Mouse (Mus musculus) lung, postnatal 0 days (tissue): ENCODE data around the gene Olfr735. TPM values are rescaled to one million over a fixed set of nuclear protein-coding genes. Genes with fewer than 3 reads are reported as not detected.
A peak's percentile ranks its signal among the peaks of the same experiment; 100 is the strongest.

ENCODE experiments used
- ATAC-seq: fragments of 200-750 bp; cut with Nextera tagmentation; 2 replicates; pipeline ENCODE4 v1.8.0; 2017; ENCODE audit warnings: moderate library complexity
- DNase-seq: peaks from one replicate; pipeline ENCODE4 v3.0.0-alpha.2; 2016; ENCODE audit warnings: low spot score
- H3K27ac ChIP-seq: fragments of 300-500 bp; sonication (generic); 2 replicates; pipeline ENCODE4 v1.5.1; 2014; ENCODE audit warnings: antibody characterized with exemption, mild to moderate bottlenecking, low read length, mixed read lengths
- H3K27me3 ChIP-seq: fragments of 300-500 bp; sonication (generic); replicated peaks from 2 replicates; pipeline ENCODE4 v1.6.1; 2014; ENCODE audit warnings: low read length, mixed read lengths; ENCODE audit not compliant: insufficient read depth
- H3K36me3 ChIP-seq: fragments of 300-500 bp; sonication (generic); 2 replicates; pipeline ENCODE4 v1.6.1; 2014; ENCODE audit warnings: low read length, mixed read lengths; ENCODE audit not compliant: insufficient read depth
- H3K4me1 ChIP-seq: fragments of 300-500 bp; sonication (generic); 2 replicates; pipeline ENCODE4 v1.6.1; 2014; ENCODE audit warnings: antibody characterized with exemption, low read depth, low read length, mixed read lengths; ENCODE audit not compliant: insufficient read depth
- H3K4me2 ChIP-seq: fragments of 300-500 bp; sonication (generic); replicated peaks from 2 replicates; pipeline ENCODE4 v1.6.1; 2014; ENCODE audit warnings: low read depth, mild to moderate bottlenecking, low read length, moderate library complexity, mixed read lengths
- H3K4me3 ChIP-seq: fragments of 300-500 bp; sonication (generic); 2 replicates; pipeline ENCODE4 v1.5.1; 2014; ENCODE audit warnings: low read depth, low read length
- H3K9ac ChIP-seq: fragments of 300-500 bp; sonication (generic); replicated peaks from 2 replicates; pipeline ENCODE4 v1.6.1; 2014; ENCODE audit warnings: low read depth, mild to moderate bottlenecking
- H3K9me3 ChIP-seq: fragments of 300-500 bp; sonication (generic); 2 replicates; pipeline ENCODE4 v1.6.1; 2016; ENCODE audit warnings: low read length, mixed read lengths
- CTCF ChIP-seq: IDR thresholded peaks from 2 replicates; pipeline ENCODE4 v1.5.1; 2016; ENCODE audit warnings: antibody characterized with exemption, mild to moderate bottlenecking
- EP300 ChIP-seq: IDR thresholded peaks from 2 replicates; pipeline ENCODE4 v1.6.1; 2016; ENCODE audit warnings: antibody characterized with exemption, mild to moderate bottlenecking, control low read depth
- WGBS: fragments of 180-500 bp; shearing (Covaris S2); extraction: QIAGEN DNeasy Blood & Tissue Kit; methylation state at CpG from one replicate; pipeline ENCODE4 v1.1.7; 2014; 5-methylcytosine and 5-hydroxymethylcytosine counted together
- polyA plus RNA-seq: library from polyadenylated mRNA; unstranded; fragments of >200 nt; fragmentation: Nextera tagmentation; extraction: Ambion mirVana; gene quantifications from 2 replicates; pipeline ENCODE4 v1.2.1, GENCODE M21; 2015

Gene Olfr735
- not detected in 2 replicates for polyA plus RNA-seq

- no peak for ATAC-seq
- no peak for TF ChIP-seq CTCF
- no peak for TF ChIP-seq EP300
Observed at GRCm38 (mm10) chr14:50348796-50349195, at the start of gene Olfr735. TSS of gene Olfr735 (minus strand) at chr14:50348872.

GRCm38 (mm10) chr14:50380863-50381262 is 32.2 kb upstream of the Olfr735 start, which contains the start of gene Olfr736:
TSS of gene Olfr736 (plus strand) at chr14:50381163.
- 59% methylated on average over 2 of the region's 2 CpGs for WGBS
- ATAC-seq (no peak), DNase-seq (no peak)
- no peaks in the 10 kb centered on the region for H3K27me3 ChIP-seq
- no peak within 1 kb of the TSS for H3K27ac ChIP-seq
- no peak within 1 kb of the TSS for H3K9ac ChIP-seq
- H3K4me3 ChIP-seq = no peak within 1 kb of the TSS
- no peak within 1 kb of the TSS for H3K4me2 ChIP-seq
- TF ChIP-seq EP300 (no peak), CTCF (no peak)
- H3K9me3 ChIP-seq = no peaks in the 10 kb centered on the region
- no peaks in the 10 kb centered on the region for H3K36me3 ChIP-seq
- H3K4me1 ChIP-seq = no peaks in the 10 kb centered on the region

More at GRCm38 (mm10) chr14:50348796-50349195, at the start of gene Olfr735:
- no peak within 1 kb of the TSS for H3K4me3 ChIP-seq
- H3K4me2 ChIP-seq = no peak within 1 kb of the TSS
- no peaks in the 10 kb centered on the region for H3K9me3 ChIP-seq
- 68% methylated on average over 2 of the region's 2 CpGs for WGBS
- DNase-seq = no peak
- H3K4me1 ChIP-seq = no peaks in the 10 kb centered on the region
- no peaks in the 10 kb centered on the region for H3K36me3 ChIP-seq
- H3K27ac ChIP-seq = no peak within 1 kb of the TSS
- no peak within 1 kb of the TSS for H3K9ac ChIP-seq
- H3K27me3 ChIP-seq = no peaks in the 10 kb centered on the region

GRCm38 (mm10) chr14:50363561-50363960 is 14.9 kb upstream of the Olfr735 start:
- DNase-seq (no peak), ATAC-seq (no peak)
- no peak overlapping the region for H3K4me3 ChIP-seq
- no peak overlapping the region for H3K9ac ChIP-seq
- TF ChIP-seq CTCF (no peak), EP300 (no peak)
- H3K27me3 ChIP-seq = no peaks in the 10 kb centered on the region
- no peak overlapping the region for H3K27ac ChIP-seq
- WGBS = 73% methylated on average over 2 of the region's 2 CpGs
- no peaks in the 10 kb centered on the region for H3K4me1 ChIP-seq
- no peaks in the 10 kb centered on the region for H3K36me3 ChIP-seq
- H3K4me2 ChIP-seq = no peak overlapping the region
- no peaks in the 10 kb centered on the region for H3K9me3 ChIP-seq

GRCm38 (mm10) chr14:50360480-50360879 is 11.8 kb upstream of the Olfr735 start:
- no peak overlapping the region for H3K27ac ChIP-seq
- no peak overlapping the region for H3K4me3 ChIP-seq
- H3K27me3 ChIP-seq = no peaks in the 10 kb centered on the region
- H3K4me2 ChIP-seq = no peak overlapping the region
- TF ChIP-seq CTCF (no peak), EP300 (no peak)
- ATAC-seq (no peak), DNase-seq (no peak)
- H3K36me3 ChIP-seq = no peaks in the 10 kb centered on the region
- WGBS = 76% methylated on average over 3 of the region's 3 CpGs
- H3K4me1 ChIP-seq = no peaks in the 10 kb centered on the region
- H3K9ac ChIP-seq = no peak overlapping the region
- H3K9me3 ChIP-seq = no peaks in the 10 kb centered on the region

- H3K4me1 ChIP-seq = no peaks in the 10 kb centered on the region
- ATAC-seq (no peak), DNase-seq (no peak)
- no peaks in the 10 kb centered on the region for H3K36me3 ChIP-seq
- TF ChIP-seq EP300 (no peak), CTCF (no peak)
- no peak within 1 kb of the TSS for H3K4me3 ChIP-seq
- 71% methylated on average over 2 of the region's 2 CpGs for WGBS
- H3K4me2 ChIP-seq = no peak within 1 kb of the TSS
- no peaks in the 10 kb centered on the region for H3K9me3 ChIP-seq
- no peaks in the 10 kb centered on the region for H3K27me3 ChIP-seq
- no peak within 1 kb of the TSS for H3K27ac ChIP-seq
- no peak within 1 kb of the TSS for H3K9ac ChIP-seq
Observed at GRCm38 (mm10) chr14:50357593-50357992, 8.9 kb upstream of the Olfr735 start, which contains the start of gene Tlr11. TSS of gene Tlr11 (plus strand) at chr14:50357914.

- 45% methylated on average over 2 of the region's 2 CpGs for WGBS
Observed at GRCm38 (mm10) chr14:50356725-50357124, 8.1 kb upstream of the Olfr735 start.

GRCm38 (mm10) chr14:50352438-50352837 is 3.8 kb upstream of the Olfr735 start:
- Histone ChIP-seq H3K9me3 (no peaks in the 10 kb centered on the region), H3K4me3 (no peak overlapping the region), H3K27me3 (no peaks in the 10 kb centered on the region), H3K4me1 (no peaks in the 10 kb centered on the region), H3K27ac (no peak overlapping the region), H3K36me3 (no peaks in the 10 kb centered on the region), H3K4me2 (no peak overlapping the region), H3K9ac (no peak overlapping the region)
- DNase-seq = no peak
- 0 out of 2 replicates have a peak, but pooled peaks have one; percentile 8 for TF ChIP-seq CTCF
- TF ChIP-seq EP300 = no peak
- ATAC-seq = no peak
- 31% methylated on average over 3 of the region's 3 CpGs for WGBS

More at GRCm38 (mm10) chr14:50356725-50357124, 8.1 kb upstream of the Olfr735 start:
- no peaks in the 10 kb centered on the region for H3K27me3 ChIP-seq
- no peaks in the 10 kb centered on the region for H3K4me1 ChIP-seq
- no peak overlapping the region for H3K4me3 ChIP-seq
- H3K36me3 ChIP-seq = no peaks in the 10 kb centered on the region
- H3K9me3 ChIP-seq = no peaks in the 10 kb centered on the region
- no peak overlapping the region for H3K4me2 ChIP-seq
- no peak for DNase-seq
- H3K27ac ChIP-seq = no peak overlapping the region
- no peak overlapping the region for H3K9ac ChIP-seq
- TF ChIP-seq EP300 = no peak
- ATAC-seq = no peak
